Mouse (Mus musculus) embryonic fibroblast, embryonic 13.5 days (primary cell): Measurements from ENCODE around the gene Cdc14b.

Experiments
- CTCF ChIP-seq: IDR thresholded peaks from 2 replicates; pipeline ENCODE4 v1.5.1; 2011; ENCODE audit warnings: mild to moderate bottlenecking, control low read depth, low read length, moderate library complexity, borderline replicate concordance; ENCODE audit not compliant: insufficient read depth
- POLR2A ChIP-seq: IDR thresholded peaks from 2 replicates; pipeline ENCODE4 v1.6.1; 2011; ENCODE audit warnings: low read depth, mild to moderate bottlenecking, control low read depth, low read length, moderate library complexity

- TF ChIP-seq POLR2A (no peak), CTCF (no peak)
Measured at GRCm38 (mm10) chr13:64169746-64170145, 105.3 kb downstream of the Cdc14b start.
